Mouse (Mus musculus) liver, postnatal 0 days (tissue): ENCODE data around the gene Cnbd2.

ENCODE experiments used
- CTCF ChIP-seq: sonication (generic); IDR thresholded peaks from 2 replicates; pipeline ENCODE4 v1.5.1; 2016; ENCODE audit warnings: antibody characterized with exemption, low read depth
- EP300 ChIP-seq: IDR thresholded peaks from 2 replicates; pipeline ENCODE4 v1.6.1; 2016; ENCODE audit warnings: antibody characterized with exemption, low read depth, mild to moderate bottlenecking

DNA sequence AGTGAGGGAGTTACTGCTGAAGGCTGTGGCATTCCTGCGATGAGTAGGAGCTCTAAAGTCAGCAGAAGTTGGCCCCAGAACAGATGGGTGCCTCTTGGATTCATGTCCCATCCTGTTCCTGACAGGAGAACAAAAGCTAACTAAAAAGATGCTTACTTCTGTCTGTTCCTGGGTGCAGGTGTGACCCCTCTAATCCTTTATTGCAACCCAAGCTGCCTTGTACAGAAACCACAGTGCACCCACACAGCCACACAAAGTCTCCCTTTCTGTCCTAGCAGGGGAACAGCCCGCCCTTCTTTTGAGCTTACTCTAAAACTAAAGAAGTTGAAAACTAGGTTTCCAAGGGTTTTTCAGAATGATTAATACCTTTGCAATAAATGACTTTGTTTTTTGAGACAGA is 23.9 kb upstream of the Cnbd2 start:
- TF ChIP-seq CTCF (no peak), EP300 (no peak)
